Mouse (Mus musculus): Measurements from ENCODE around the gene Hivep1.

Hivep1 gene

GRCm38 (mm10) chr13:42051961-42052695, at the start of gene Hivep1:
Gene Hivep1 (plus strand): TSS chr13:42052021.
- DNase-seq = peak; percentile 48

DNA sequence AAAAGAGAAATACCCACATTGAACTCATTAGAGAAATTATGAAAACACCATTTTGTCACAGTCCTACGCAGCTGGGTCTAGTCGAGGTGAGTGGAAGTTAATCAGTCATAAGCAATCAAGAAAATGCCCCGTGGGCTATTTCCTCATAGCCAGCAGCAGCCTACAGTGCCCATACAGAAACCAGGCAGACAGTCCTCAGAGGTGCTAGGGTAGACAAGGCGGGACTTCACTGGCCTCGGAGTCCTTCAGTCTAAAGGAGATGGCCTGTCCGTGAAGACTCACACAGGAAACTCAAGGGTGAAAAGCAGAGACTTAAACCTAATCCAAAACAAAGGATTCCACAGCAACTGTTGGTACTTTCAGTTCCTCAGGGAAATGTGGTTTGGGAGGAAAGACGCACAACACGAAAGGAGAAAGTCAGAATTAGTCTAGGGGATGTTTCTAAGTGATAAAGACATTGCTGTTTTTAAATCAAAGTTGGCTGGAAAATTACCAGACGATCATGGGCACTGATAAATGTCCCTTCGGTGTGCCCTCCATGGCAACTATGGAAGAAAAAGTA, 36.3 kb upstream of the Hivep1 start:
- no peak for DNase-seq

DNA sequence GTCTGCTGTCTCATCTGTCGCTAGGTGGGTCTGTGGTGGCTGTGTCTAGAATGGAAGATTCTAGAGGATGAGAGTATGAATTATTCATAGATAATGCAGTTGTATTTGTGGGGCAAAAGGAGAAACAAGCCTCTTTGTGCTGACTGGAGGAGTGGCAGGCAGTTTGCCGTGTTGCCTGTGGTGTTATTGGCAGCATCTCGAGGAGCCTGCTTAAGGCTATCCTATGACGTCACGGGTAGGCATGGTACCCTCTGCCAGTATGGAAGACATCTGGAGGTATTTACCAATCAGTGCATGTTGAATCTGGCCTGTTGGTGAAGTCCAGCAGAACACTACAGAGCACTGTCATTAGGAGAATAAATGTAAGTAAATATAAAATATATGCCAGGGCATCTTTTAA, 35.6 kb upstream of the Hivep1 start:
- no peak for DNase-seq

GRCm38 (mm10) chr13:42018356-42018755, 33.5 kb upstream of the Hivep1 start:
- DNase-seq = peak; percentile 4

- DNase-seq = no peak
Observed at GRCm38 (mm10) chr13:42041203-42041602, 10.6 kb upstream of the Hivep1 start.

DNA sequence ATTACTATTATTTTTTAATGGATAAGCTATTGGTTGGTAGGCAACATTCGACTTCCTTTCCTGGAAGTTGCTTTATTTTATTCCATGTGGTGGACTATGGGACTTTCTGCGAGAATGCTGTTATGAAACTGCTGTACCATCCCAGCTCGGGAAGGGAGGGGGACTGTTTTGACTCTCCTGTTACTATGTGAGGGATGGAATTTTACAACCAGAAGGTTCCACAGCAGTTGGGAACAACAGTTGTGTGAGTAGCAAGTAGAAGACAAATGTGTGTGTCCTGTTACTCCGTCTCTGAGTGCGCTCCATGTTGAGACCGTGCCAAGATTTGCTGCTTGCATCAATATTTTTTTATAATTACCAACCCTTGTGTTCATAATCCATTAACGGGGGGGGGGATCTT, 8.4 kb upstream of the Hivep1 start:
- no peak for DNase-seq

GRCm38 (mm10) chr13:42048991-42049773, 2.6 kb upstream of the Hivep1 start:
- DNase-seq = peak; percentile 79

DNA sequence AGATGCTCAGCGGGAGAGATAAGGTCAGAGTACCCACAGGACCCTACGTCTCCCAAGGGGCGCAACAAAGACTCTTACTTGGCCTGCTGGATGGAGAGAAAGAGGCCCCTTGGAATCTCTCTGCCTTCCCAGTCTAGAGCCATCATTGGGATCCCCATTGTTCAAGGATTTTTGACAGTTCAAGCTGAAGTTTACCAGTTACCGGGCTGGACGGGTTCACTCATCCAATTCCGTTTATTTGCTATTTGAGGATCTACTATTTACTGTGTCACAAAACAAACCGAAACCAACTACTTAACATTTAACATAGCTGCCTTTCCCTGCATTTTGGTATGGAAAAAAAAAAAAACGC, 2.1 kb upstream of the Hivep1 start:
- DNase-seq = no peak

DNA sequence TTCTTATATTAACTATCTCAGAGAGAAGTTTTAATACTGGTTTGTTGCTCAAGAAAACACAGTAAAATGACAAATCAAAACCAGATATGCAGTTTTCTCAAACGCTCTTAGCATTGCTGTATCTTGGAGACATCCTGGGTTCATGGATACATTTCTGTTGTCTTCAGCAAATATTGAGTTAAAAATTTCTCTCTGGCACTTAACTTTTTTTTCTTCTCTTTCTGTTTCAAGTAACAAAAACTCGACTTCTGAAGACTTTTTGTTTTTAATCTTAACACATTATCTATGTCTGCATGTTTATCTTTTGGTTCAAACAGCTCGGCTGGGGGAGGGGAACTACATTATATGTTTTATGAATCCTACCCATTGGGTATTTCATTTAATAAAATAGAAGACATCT, 1.7 kb upstream of the Hivep1 start:
- no peak for DNase-seq

DNA sequence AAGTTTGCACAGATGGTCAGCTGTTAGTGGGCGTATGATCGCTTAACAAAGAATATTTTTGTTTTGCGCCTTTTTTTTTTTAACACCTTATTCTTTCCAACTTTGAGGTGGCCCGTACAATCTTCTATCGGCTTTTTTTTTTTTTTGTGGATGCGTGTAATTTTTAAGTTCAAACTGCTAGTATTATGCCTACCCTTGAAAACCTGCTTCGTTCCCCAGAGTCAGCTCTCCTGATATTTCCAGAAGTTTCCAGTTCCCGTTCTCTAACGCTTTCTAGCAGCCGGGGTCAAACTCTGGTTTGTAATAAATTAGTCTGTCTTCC, 980 bp upstream of the Hivep1 start:
- no peak for DNase-seq

DNA sequence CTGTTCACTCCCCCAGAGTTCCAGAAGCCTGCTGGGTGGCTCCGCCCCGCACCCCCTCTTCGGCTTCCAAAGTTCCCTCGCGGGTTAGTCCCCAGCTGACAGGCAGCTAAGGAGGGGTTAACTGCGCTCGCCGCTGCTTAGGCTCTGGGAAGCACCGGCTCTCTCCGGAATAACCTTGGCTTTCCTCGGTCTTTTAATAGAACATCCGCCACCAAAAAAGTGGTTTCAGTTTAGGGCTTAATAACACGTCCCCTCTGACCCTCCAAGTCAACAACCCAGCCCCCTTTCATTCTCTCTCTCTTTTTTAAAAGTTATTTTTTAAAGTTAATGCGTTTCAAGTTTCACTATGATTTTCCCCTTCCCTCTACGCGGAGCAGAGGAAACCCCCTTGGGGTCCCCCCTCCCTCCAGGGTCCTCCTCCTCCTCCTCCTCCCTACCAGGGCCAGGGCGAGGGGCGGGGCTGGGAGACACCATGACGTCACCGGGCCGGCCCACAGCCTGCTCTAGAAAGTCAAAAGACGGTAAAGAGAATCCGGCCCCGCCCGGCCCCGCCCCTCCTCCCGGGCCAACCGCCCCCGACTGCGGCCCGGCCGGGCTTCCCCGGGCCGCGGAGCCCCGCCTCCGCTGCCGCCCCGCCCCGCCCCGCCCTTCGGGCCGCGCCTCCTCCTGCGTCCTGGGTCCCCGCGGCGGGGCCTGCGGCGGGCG, 467 bp upstream of the Hivep1 start:
- DNase-seq = peak; percentile 99

GRCm38 (mm10) chr13:42052696-42053541, 1.1 kb downstream of the Hivep1 start:
- DNase-seq = peak; percentile 67

- DNase-seq = no peak
Observed at GRCm38 (mm10) chr13:42053656-42054055, 1.8 kb downstream of the Hivep1 start.

- DNase-seq = no peak
Observed at GRCm38 (mm10) chr13:42054138-42054537, 2.3 kb downstream of the Hivep1 start.

- no peak for DNase-seq
Observed at GRCm38 (mm10) chr13:42056712-42057332, 5.0 kb downstream of the Hivep1 start.

GRCm38 (mm10) chr13:42060846-42061630, 9.2 kb downstream of the Hivep1 start:
- DNase-seq = no peak

GRCm38 (mm10) chr13:42064257-42064656, 12.4 kb downstream of the Hivep1 start:
- DNase-seq = no peak

- no peak for DNase-seq
Observed at GRCm38 (mm10) chr13:42070236-42070635, 18.4 kb downstream of the Hivep1 start.

DNA sequence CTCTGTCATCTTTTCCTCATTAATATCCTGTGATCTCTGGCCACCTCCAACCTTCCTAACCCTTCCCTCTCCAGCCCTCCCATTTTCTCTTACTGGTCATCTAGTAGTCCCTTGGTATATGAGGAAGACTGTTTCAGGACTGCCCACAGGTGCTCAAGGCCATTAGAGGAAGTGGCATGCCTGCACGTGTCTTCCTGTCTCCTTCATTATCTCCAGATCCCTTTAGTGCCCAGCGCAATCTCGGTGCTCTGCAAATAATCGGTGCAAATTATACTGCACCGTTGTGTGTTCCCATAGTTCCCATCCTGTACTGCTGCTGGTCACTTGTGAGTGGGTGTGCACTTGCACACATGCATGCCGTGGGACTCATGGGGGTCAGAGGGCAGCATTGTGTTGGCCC, 19.2 kb downstream of the Hivep1 start:
- DNase-seq = no peak

- DNase-seq = no peak
Observed at GRCm38 (mm10) chr13:42073285-42073684, 21.5 kb downstream of the Hivep1 start.

GRCm38 (mm10) chr13:42075546-42075945, 23.7 kb downstream of the Hivep1 start:
- no peak for DNase-seq

All from lung, postnatal 14 days (tissue).